Mouse (Mus musculus): ENCODE results near the gene Ppp6r2. TPM values are rescaled to one million over a fixed set of nuclear protein-coding genes. Genes with fewer than 3 reads are reported as not detected.
A peak's percentile ranks its signal among the peaks of the same experiment; 100 is the strongest.

Gene Ppp6r2
- polyA plus RNA-seq, 1 experiment from 2014 or later = 12.4 TPM

GRCm38 (mm10) chr15:89177576-89178259 lies 33.6 kb upstream of the Ppp6r2 start:
- DNase-seq (ENCODE audit: low spot score) = no peak
- no peaks in the 10 kb centered on the region for H3K9me3 ChIP-seq
- peaks cover 90% of the 10 kb centered on the region for H3K4me1 ChIP-seq
- H3K36me3 ChIP-seq = no peaks in the 10 kb centered on the region
- WGBS = 49% methylated on average over 4 of the region's 4 CpGs
- no peaks in the 10 kb centered on the region for H3K27me3 ChIP-seq (ENCODE audit: insufficient read depth, poor library complexity, severe bottlenecking)
- peak overlapping the region; percentile 87 for H3K4me3 ChIP-seq
- peak overlapping the region; percentile 93 for H3K27ac ChIP-seq

- Histone ChIP-seq H3K9me3 (no peaks in the 10 kb centered on the region), H3K27ac (peak overlapping the region; percentile 93), H3K4me1 (peaks cover 86% of the 10 kb centered on the region), H3K36me3 (no peaks in the 10 kb centered on the region), H3K4me3 (peak overlapping the region; percentile 87), H3K27me3 (ENCODE audit: insufficient read depth, poor library complexity, severe bottlenecking) (no peaks in the 10 kb centered on the region)
- DNase-seq (ENCODE audit: low spot score) = no peak
- WGBS = 69% methylated on average over 7 of the region's 7 CpGs
Observed at GRCm38 (mm10) chr15:89178260-89178860, 33.0 kb upstream of the Ppp6r2 start.

GRCm38 (mm10) chr15:89178954-89179629 lies 32.3 kb upstream of the Ppp6r2 start:
- peak overlapping the region; percentile 93 for H3K27ac ChIP-seq
- whole genome bisulfite sequencing = 3% methylated on average over 16 of the region's 16 CpGs

GRCm38 (mm10) chr15:89179630-89179964 lies 31.8 kb upstream of the Ppp6r2 start:
- Histone ChIP-seq H3K4me1 (peaks cover 78% of the 10 kb centered on the region), H3K9me3 (no peaks in the 10 kb centered on the region), H3K27me3 (ENCODE audit: insufficient read depth, poor library complexity, severe bottlenecking) (no peaks in the 10 kb centered on the region), H3K36me3 (0 out of 2 replicates have a peak, but pooled peaks cover 4% of the 10 kb centered on the region), H3K4me3 (peak overlapping the region; percentile 87), H3K27ac (peak overlapping the region; percentile 93)
- WGBS = 8% methylated on average over 6 of the region's 6 CpGs
- DNase-seq (ENCODE audit: low spot score) = no peak

More at GRCm38 (mm10) chr15:89178954-89179629, 32.3 kb upstream of the Ppp6r2 start:
- H3K4me3 ChIP-seq = peak overlapping the region; percentile 87
- H3K9me3 ChIP-seq = no peaks in the 10 kb centered on the region
- H3K27me3 ChIP-seq (ENCODE audit: insufficient read depth, poor library complexity, severe bottlenecking) = no peaks in the 10 kb centered on the region
- peak; percentile 92 for DNase-seq (ENCODE audit: low spot score)
- peaks cover 81% of the 10 kb centered on the region for H3K4me1 ChIP-seq
- H3K36me3 ChIP-seq = no peaks in the 10 kb centered on the region

GRCm38 (mm10) chr15:89180081-89180541 lies 31.2 kb upstream of the Ppp6r2 start:
- H3K27me3 ChIP-seq (ENCODE audit: insufficient read depth, poor library complexity, severe bottlenecking) = no peaks in the 10 kb centered on the region
- WGBS = 1% methylated on average over 26 of the region's 26 CpGs
- H3K9me3 ChIP-seq = no peaks in the 10 kb centered on the region
- peak overlapping the region; percentile 87 for H3K4me3 ChIP-seq
- DNase-seq (ENCODE audit: low spot score) = no peak
- peaks cover 73% of the 10 kb centered on the region for H3K4me1 ChIP-seq
- peak overlapping the region; percentile 93 for H3K27ac ChIP-seq
- 0 out of 2 replicates have a peak, but pooled peaks cover 6% of the 10 kb centered on the region for H3K36me3 ChIP-seq

- H3K27me3 ChIP-seq (ENCODE audit: insufficient read depth, poor library complexity, severe bottlenecking) = no peaks in the 10 kb centered on the region
- H3K4me3 ChIP-seq = peak within 1 kb of the TSS; percentile 87
- peak within 1 kb of the TSS; percentile 93 for H3K27ac ChIP-seq
- peaks cover 67% of the 10 kb centered on the region for H3K4me1 ChIP-seq
- WGBS = under 1% methylated on average over 57 of the region's 72 CpGs
- no peaks in the 10 kb centered on the region for H3K9me3 ChIP-seq
- H3K36me3 ChIP-seq = peaks cover 12% of the 10 kb centered on the region
- peak; percentile 92 for DNase-seq (ENCODE audit: low spot score)
Observed at GRCm38 (mm10) chr15:89180571-89181229, 30.7 kb upstream of the Ppp6r2 start, which contains the start of gene Plxnb2. Gene Plxnb2, minus strand, starts transcription at chr15:89180788.

- no peaks in the 10 kb centered on the region for H3K9me3 ChIP-seq
- peaks cover 22% of the 10 kb centered on the region for H3K36me3 ChIP-seq
- DNase-seq (ENCODE audit: low spot score) = no peak
- H3K4me3 ChIP-seq = peak overlapping the region; percentile 87; the same call in 1 of the 2 replicates
- peaks cover 57% of the 10 kb centered on the region for H3K4me1 ChIP-seq
- H3K27me3 ChIP-seq (ENCODE audit: insufficient read depth, poor library complexity, severe bottlenecking) = no peaks in the 10 kb centered on the region
- H3K27ac ChIP-seq = peak overlapping the region; percentile 93
- 63% methylated on average over 10 of the region's 10 CpGs for WGBS
Observed at GRCm38 (mm10) chr15:89181561-89182270, 29.6 kb upstream of the Ppp6r2 start.

GRCm38 (mm10) chr15:89182328-89182741 lies 29.0 kb upstream of the Ppp6r2 start:
- 18% methylated on average over 6 of the region's 6 CpGs for WGBS
- no peaks in the 10 kb centered on the region for H3K27me3 ChIP-seq (ENCODE audit: insufficient read depth, poor library complexity, severe bottlenecking)
- no peaks in the 10 kb centered on the region for H3K9me3 ChIP-seq
- H3K4me1 ChIP-seq = peaks cover 51% of the 10 kb centered on the region
- DNase-seq (ENCODE audit: low spot score) = no peak
- no peak overlapping the region for H3K4me3 ChIP-seq
- H3K27ac ChIP-seq = peak overlapping the region; percentile 93; the same call in 1 of the 2 replicates
- peaks cover 28% of the 10 kb centered on the region for H3K36me3 ChIP-seq

- no peaks in the 10 kb centered on the region for H3K27me3 ChIP-seq (ENCODE audit: insufficient read depth, poor library complexity, severe bottlenecking)
- H3K9me3 ChIP-seq = no peaks in the 10 kb centered on the region
- DNase-seq (ENCODE audit: low spot score) = no peak
- H3K27ac ChIP-seq = peak overlapping the region; percentile 93; the same call in 1 of the 2 replicates
- WGBS = 74% methylated on average over 5 of the region's 5 CpGs
- peaks cover 30% of the 10 kb centered on the region for H3K36me3 ChIP-seq
- H3K4me1 ChIP-seq = peaks cover 46% of the 10 kb centered on the region
- no peak overlapping the region for H3K4me3 ChIP-seq
Observed at GRCm38 (mm10) chr15:89182842-89183241, 28.5 kb upstream of the Ppp6r2 start.

- 67% methylated on average over 5 of the region's 5 CpGs for WGBS
- Histone ChIP-seq H3K27ac (no peak overlapping the region), H3K9me3 (no peaks in the 10 kb centered on the region), H3K36me3 (peaks cover 45% of the 10 kb centered on the region), H3K27me3 (ENCODE audit: insufficient read depth, poor library complexity, severe bottlenecking) (no peaks in the 10 kb centered on the region), H3K4me3 (no peak overlapping the region), H3K4me1 (peaks cover 31% of the 10 kb centered on the region)
- no peak for DNase-seq (ENCODE audit: low spot score)
Observed at GRCm38 (mm10) chr15:89184141-89184936, 27.0 kb upstream of the Ppp6r2 start.

- H3K27ac ChIP-seq = no peak overlapping the region
- WGBS = 88% methylated on average over 5 of the region's 5 CpGs
- H3K36me3 ChIP-seq = peaks cover 49% of the 10 kb centered on the region
- H3K27me3 ChIP-seq (ENCODE audit: insufficient read depth, poor library complexity, severe bottlenecking) = no peaks in the 10 kb centered on the region
- no peak for DNase-seq (ENCODE audit: low spot score)
- H3K4me1 ChIP-seq = peaks cover 26% of the 10 kb centered on the region
- H3K9me3 ChIP-seq = no peaks in the 10 kb centered on the region
- H3K4me3 ChIP-seq = no peak overlapping the region
Observed at GRCm38 (mm10) chr15:89184937-89185227, 26.5 kb upstream of the Ppp6r2 start.

Data from heart, embryonic 10.5 days (tissue).